Mouse (Mus musculus): ENCODE measurements around the gene Thsd4.

DNA sequence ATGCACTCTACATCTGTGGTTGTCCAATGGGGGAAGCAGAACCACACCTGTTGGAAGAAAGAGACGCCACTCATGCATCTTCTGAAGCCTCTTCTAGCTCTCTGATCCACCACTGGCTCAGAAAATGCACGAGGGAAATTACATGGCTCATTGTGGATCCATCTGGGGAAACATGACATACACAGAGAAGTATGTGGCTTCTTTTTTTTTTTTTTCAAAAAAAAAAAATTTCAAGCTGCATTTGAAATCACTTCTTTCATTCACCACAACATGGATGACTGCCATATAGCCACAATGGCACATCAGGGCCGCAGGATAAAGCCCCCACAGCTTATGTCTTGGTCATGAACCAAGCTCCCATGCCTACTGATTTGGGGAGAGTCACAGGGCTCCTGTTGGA lies 6.4 kb upstream of the Thsd4 start:
- no peak for TF ChIP-seq CTCF (IDR thresholded peaks at IDR 0.05; ENCODE audit: control insufficient read depth, insufficient read depth, low read length)
- TF ChIP-seq POLR2A (IDR thresholded peaks at IDR 0.05; ENCODE audit: borderline replicate concordance, control insufficient read depth, low read depth, low read length), result no peak
